Mouse (Mus musculus): ENCODE measurements around the gene Pcyt1a. TPM values are rescaled to one million over a fixed set of nuclear protein-coding genes. Genes with fewer than 3 reads are reported as not detected.

The Pcyt1a gene
- polyA plus RNA-seq, 1 experiment from 2014 or later, result 37.0 TPM

GRCm38 (mm10) chr16:32469404-32470105 is 38.8 kb downstream of the Pcyt1a start:
- peaks cover 17% of the 10 kb centered on the region for H3K36me3 ChIP-seq (ENCODE audit: control insufficient read depth, insufficient read depth, low read length)
- H3K4me1 ChIP-seq (replicated peaks; ENCODE audit: control insufficient read depth, insufficient read depth, low read length), result no peaks in the 10 kb centered on the region
- no peak for ATAC-seq (replicated peaks; ENCODE audit: low FRiP score)
- WGBS, result 63% methylated on average over 5 of the region's 5 CpGs
- no peaks in the 10 kb centered on the region for H3K27me3 ChIP-seq (replicated peaks; ENCODE audit: control insufficient read depth, insufficient read depth, low read length)
- H3K9me3 ChIP-seq (ENCODE audit: control insufficient read depth, low read length), result no peaks in the 10 kb centered on the region
- H3K9ac ChIP-seq (ENCODE audit: low read depth, low read length), result no peak overlapping the region
- H3K4me3 ChIP-seq (ENCODE audit: low read depth, low read length), result no peak overlapping the region
- no peak for DNase-seq (ENCODE audit: low spot score)
- H3K4me2 ChIP-seq, result no peak overlapping the region
- no peak overlapping the region for H3K27ac ChIP-seq (ENCODE audit: low read depth, low read length)

GRCm38 (mm10) chr16:32472276-32473015 is 41.7 kb downstream of the Pcyt1a start:
- no peak overlapping the region for H3K4me3 ChIP-seq (ENCODE audit: low read depth, low read length)
- H3K4me2 ChIP-seq, result no peak overlapping the region
- H3K36me3 ChIP-seq (ENCODE audit: control insufficient read depth, insufficient read depth, low read length), result peaks cover 13% of the 10 kb centered on the region
- H3K9ac ChIP-seq (ENCODE audit: low read depth, low read length), result no peak overlapping the region
- no peaks in the 10 kb centered on the region for H3K4me1 ChIP-seq (replicated peaks; ENCODE audit: control insufficient read depth, insufficient read depth, low read length)
- WGBS, result 85% methylated on average over 7 of the region's 7 CpGs
- no peaks in the 10 kb centered on the region for H3K27me3 ChIP-seq (replicated peaks; ENCODE audit: control insufficient read depth, insufficient read depth, low read length)
- ATAC-seq (replicated peaks; ENCODE audit: low FRiP score) (no peak), DNase-seq (ENCODE audit: low spot score) (no peak)
- H3K9me3 ChIP-seq (ENCODE audit: control insufficient read depth, low read length), result no peaks in the 10 kb centered on the region
- no peak overlapping the region for H3K27ac ChIP-seq (ENCODE audit: low read depth, low read length)

- DNase-seq (ENCODE audit: low spot score) (no peak), ATAC-seq (replicated peaks; ENCODE audit: low FRiP score) (no peak)
- Histone ChIP-seq H3K9ac (ENCODE audit: low read depth, low read length) (no peak overlapping the region), H3K36me3 (ENCODE audit: control insufficient read depth, insufficient read depth, low read length) (peaks cover 3% of the 10 kb centered on the region; the same call in 1 of the 2 replicates), H3K4me2 (no peak overlapping the region), H3K4me3 (ENCODE audit: low read depth, low read length) (no peak overlapping the region), H3K4me1 (replicated peaks; ENCODE audit: control insufficient read depth, insufficient read depth, low read length) (no peaks in the 10 kb centered on the region), H3K27ac (ENCODE audit: low read depth, low read length) (no peak overlapping the region), H3K9me3 (ENCODE audit: control insufficient read depth, low read length) (no peaks in the 10 kb centered on the region), H3K27me3 (replicated peaks; ENCODE audit: control insufficient read depth, insufficient read depth, low read length) (no peaks in the 10 kb centered on the region)
- 72% methylated on average over 6 of the region's 6 CpGs for WGBS
Observed at GRCm38 (mm10) chr16:32477315-32477714, 46.6 kb downstream of the Pcyt1a start.

GRCm38 (mm10) chr16:32479415-32479814 is 48.7 kb downstream of the Pcyt1a start:
- no peak for ATAC-seq (replicated peaks; ENCODE audit: low FRiP score)
- H3K4me2 ChIP-seq, result no peak overlapping the region
- 72% methylated on average over 2 of the region's 2 CpGs for WGBS

GRCm38 (mm10) chr16:32484431-32484871 is 53.7 kb downstream of the Pcyt1a start:
- 50% methylated on average over 7 of the region's 7 CpGs for WGBS
- H3K4me2 ChIP-seq, result no peak overlapping the region

More at GRCm38 (mm10) chr16:32479415-32479814, 48.7 kb downstream of the Pcyt1a start:
- Histone ChIP-seq H3K36me3 (ENCODE audit: control insufficient read depth, insufficient read depth, low read length) (no peaks in the 10 kb centered on the region), H3K9me3 (ENCODE audit: control insufficient read depth, low read length) (no peaks in the 10 kb centered on the region), H3K27me3 (replicated peaks; ENCODE audit: control insufficient read depth, insufficient read depth, low read length) (no peaks in the 10 kb centered on the region), H3K9ac (ENCODE audit: low read depth, low read length) (no peak overlapping the region), H3K4me1 (replicated peaks; ENCODE audit: control insufficient read depth, insufficient read depth, low read length) (peaks cover 3% of the 10 kb centered on the region), H3K4me3 (ENCODE audit: low read depth, low read length) (no peak overlapping the region), H3K27ac (ENCODE audit: low read depth, low read length) (no peak overlapping the region)
- DNase-seq (ENCODE audit: low spot score), result no peak

GRCm38 (mm10) chr16:32485209-32485608 is 54.5 kb downstream of the Pcyt1a start:
- no peak for DNase-seq (ENCODE audit: low spot score)
- Histone ChIP-seq H3K27me3 (replicated peaks; ENCODE audit: control insufficient read depth, insufficient read depth, low read length) (no peaks in the 10 kb centered on the region), H3K36me3 (ENCODE audit: control insufficient read depth, insufficient read depth, low read length) (no peaks in the 10 kb centered on the region), H3K4me3 (ENCODE audit: low read depth, low read length) (no peak overlapping the region), H3K4me2 (no peak overlapping the region), H3K9ac (ENCODE audit: low read depth, low read length) (no peak overlapping the region), H3K4me1 (replicated peaks; ENCODE audit: control insufficient read depth, insufficient read depth, low read length) (peaks cover 24% of the 10 kb centered on the region), H3K27ac (ENCODE audit: low read depth, low read length) (no peak overlapping the region), H3K9me3 (ENCODE audit: control insufficient read depth, low read length) (no peaks in the 10 kb centered on the region)
- 52% methylated on average over 2 of the region's 2 CpGs for WGBS
- ATAC-seq (replicated peaks; ENCODE audit: low FRiP score), result no peak

More at GRCm38 (mm10) chr16:32484431-32484871, 53.7 kb downstream of the Pcyt1a start:
- H3K36me3 ChIP-seq (ENCODE audit: control insufficient read depth, insufficient read depth, low read length), result no peaks in the 10 kb centered on the region
- no peak overlapping the region for H3K9ac ChIP-seq (ENCODE audit: low read depth, low read length)
- ATAC-seq (replicated peaks; ENCODE audit: low FRiP score), result no peak
- no peaks in the 10 kb centered on the region for H3K27me3 ChIP-seq (replicated peaks; ENCODE audit: control insufficient read depth, insufficient read depth, low read length)
- no peak for DNase-seq (ENCODE audit: low spot score)
- no peak overlapping the region for H3K4me3 ChIP-seq (ENCODE audit: low read depth, low read length)
- no peaks in the 10 kb centered on the region for H3K9me3 ChIP-seq (ENCODE audit: control insufficient read depth, low read length)
- peaks cover 24% of the 10 kb centered on the region for H3K4me1 ChIP-seq (replicated peaks; ENCODE audit: control insufficient read depth, insufficient read depth, low read length)
- no peak overlapping the region for H3K27ac ChIP-seq (ENCODE audit: low read depth, low read length)

GRCm38 (mm10) chr16:32486046-32486445 is 55.3 kb downstream of the Pcyt1a start:
- DNase-seq (ENCODE audit: low spot score) (no peak), ATAC-seq (replicated peaks; ENCODE audit: low FRiP score) (no peak)
- 68% methylated on average over 6 of the region's 6 CpGs for whole genome bisulfite sequencing
- Histone ChIP-seq H3K9me3 (ENCODE audit: control insufficient read depth, low read length) (no peaks in the 10 kb centered on the region), H3K4me1 (replicated peaks; ENCODE audit: control insufficient read depth, insufficient read depth, low read length) (peaks cover 24% of the 10 kb centered on the region), H3K4me3 (ENCODE audit: low read depth, low read length) (no peak overlapping the region), H3K36me3 (ENCODE audit: control insufficient read depth, insufficient read depth, low read length) (no peaks in the 10 kb centered on the region), H3K9ac (ENCODE audit: low read depth, low read length) (no peak overlapping the region), H3K27me3 (replicated peaks; ENCODE audit: control insufficient read depth, insufficient read depth, low read length) (no peaks in the 10 kb centered on the region), H3K27ac (ENCODE audit: low read depth, low read length) (no peak overlapping the region), H3K4me2 (no peak overlapping the region)

GRCm38 (mm10) chr16:32487234-32488111 is 56.8 kb downstream of the Pcyt1a start, which contains the start of gene Slc51a:
TSS of gene Slc51a (minus strand) at chr16:32487879.
- Histone ChIP-seq H3K4me3 (ENCODE audit: low read depth, low read length) (no peak within 1 kb of the TSS), H3K4me1 (replicated peaks; ENCODE audit: control insufficient read depth, insufficient read depth, low read length) (peaks cover 24% of the 10 kb centered on the region), H3K27me3 (replicated peaks; ENCODE audit: control insufficient read depth, insufficient read depth, low read length) (no peaks in the 10 kb centered on the region), H3K4me2 (peak within 1 kb of the TSS; percentile 57), H3K9ac (ENCODE audit: low read depth, low read length) (peak within 1 kb of the TSS; percentile 36; the same call in 1 of the 2 replicates), H3K36me3 (ENCODE audit: control insufficient read depth, insufficient read depth, low read length) (no peaks in the 10 kb centered on the region), H3K27ac (ENCODE audit: low read depth, low read length) (peak within 1 kb of the TSS; percentile 82), H3K9me3 (ENCODE audit: control insufficient read depth, low read length) (no peaks in the 10 kb centered on the region)
- WGBS, result 32% methylated on average over 15 of the region's 15 CpGs
- peak; percentile 93 for ATAC-seq (replicated peaks; ENCODE audit: low FRiP score)
- DNase-seq (ENCODE audit: low spot score), result peak; percentile 63
